Mouse (Mus musculus): ENCODE measurements around the gene Atxn1. TPM values are rescaled to one million over a fixed set of nuclear protein-coding genes. Genes with fewer than 3 reads are reported as not detected.

Gene Atxn1
- total RNA-seq, 2 experiments from 2014 or later, result 145 to 169 TPM

GRCm38 (mm10) chr13:45538532-45539204 lies 426.1 kb downstream of the Atxn1 start:
- DNase-seq (ENCODE audit: low spot score in 2 of 2), result peak; percentile 77 to 88
- intact Hi-C loops (cut with DNase I), result loop anchor here (2.0 kb wide), 1 partner anchor 32 kb away; no protein-coding TSS in a partner anchor

- DNase-seq (ENCODE audit: low spot score in 2 of 2), result no peak
Measured at GRCm38 (mm10) chr13:45538091-45538490, 426.7 kb downstream of the Atxn1 start.

GRCm38 (mm10) chr13:45537110-45537509 lies 427.7 kb downstream of the Atxn1 start:
- no peak for DNase-seq (ENCODE audit: low spot score in 2 of 2)
- intact Hi-C loops (cut with DNase I), result no loop called here

More at GRCm38 (mm10) chr13:45538091-45538490, 426.7 kb downstream of the Atxn1 start:
- intact Hi-C loops (cut with DNase I), result loop anchor here (2.0 kb wide), 1 partner anchor 33 kb away; no protein-coding TSS in a partner anchor

GRCm38 (mm10) chr13:45535731-45536453 lies 428.9 kb downstream of the Atxn1 start:
- intact Hi-C loops (cut with DNase I), result no loop called here
- DNase-seq (ENCODE audit: low spot score in 2 of 2), result no peak

GRCm38 (mm10) chr13:45530754-45531153 lies 434.1 kb downstream of the Atxn1 start:
- peak; percentile 47 to 76 for DNase-seq (ENCODE audit: low spot score in 2 of 2)
- intact Hi-C loops (cut with DNase I), result no loop called here

GRCm38 (mm10) chr13:45528787-45529186 lies 436.0 kb downstream of the Atxn1 start:
- intact Hi-C loops (cut with DNase I), result no loop called here
- DNase-seq (ENCODE audit: low spot score in 2 of 2), result peak in 1 of 2 experiments; percentile 43

GRCm38 (mm10) chr13:45527232-45527964 lies 437.4 kb downstream of the Atxn1 start:
- intact Hi-C loops (cut with DNase I), result no loop called here
- no peak for DNase-seq (ENCODE audit: low spot score in 2 of 2)

- intact Hi-C loops (cut with DNase I), result no loop called here
- DNase-seq (ENCODE audit: low spot score in 2 of 2), result no peak
Measured at GRCm38 (mm10) chr13:45526230-45526629, 438.6 kb downstream of the Atxn1 start.

- intact Hi-C loops (cut with DNase I), result no loop called here
- DNase-seq (ENCODE audit: low spot score in 2 of 2), result no peak
Measured at GRCm38 (mm10) chr13:45524791-45525435, 439.9 kb downstream of the Atxn1 start.

GRCm38 (mm10) chr13:45524305-45524704 lies 440.5 kb downstream of the Atxn1 start:
- intact Hi-C loops (cut with DNase I), result no loop called here

GRCm38 (mm10) chr13:45516501-45517393 lies 448.1 kb downstream of the Atxn1 start:
- no peak for DNase-seq (ENCODE audit: low spot score in 2 of 2)
- intact Hi-C loops (cut with DNase I), result no loop called here

More at GRCm38 (mm10) chr13:45524305-45524704, 440.5 kb downstream of the Atxn1 start:
- no peak for DNase-seq (ENCODE audit: low spot score in 2 of 2)

- intact Hi-C loops (cut with DNase I), result no loop called here
- DNase-seq (ENCODE audit: low spot score in 2 of 2), result no peak
Measured at GRCm38 (mm10) chr13:45514832-45515422, 449.9 kb downstream of the Atxn1 start.

- no peak for DNase-seq (ENCODE audit: low spot score in 2 of 2)
- intact Hi-C loops (cut with DNase I), result no loop called here
Measured at GRCm38 (mm10) chr13:45514115-45514514, 450.7 kb downstream of the Atxn1 start.

GRCm38 (mm10) chr13:45513009-45513984 lies 451.5 kb downstream of the Atxn1 start:
- intact Hi-C loops (cut with DNase I), result no loop called here
- no peak for DNase-seq (ENCODE audit: low spot score in 2 of 2)

- no peak for DNase-seq (ENCODE audit: low spot score in 2 of 2)
- intact Hi-C loops (cut with DNase I), result no loop called here
Measured at GRCm38 (mm10) chr13:45512531-45512930, 452.3 kb downstream of the Atxn1 start.

GRCm38 (mm10) chr13:45511706-45512435 lies 452.9 kb downstream of the Atxn1 start:
- intact Hi-C loops (cut with DNase I), result no loop called here
- no peak for DNase-seq (ENCODE audit: low spot score in 2 of 2)
